Mouse (Mus musculus) effector memory CD4-positive, alpha-beta T cell, adult 7 months (primary cell): ENCODE measurements around the gene Gm10097. TPM values are rescaled to one million over a fixed set of nuclear protein-coding genes. Genes with fewer than 3 reads are reported as not detected.

ENCODE experiments used
- polyA plus RNA-seq: library from polyadenylated mRNA; unstranded; fragments of 100-300 nt; shearing (Covaris generic); gene quantifications from one replicate; pipeline ENCODE4 v1.2.1, GENCODE M21; 2017

The Gm10097 gene
- polyA plus RNA-seq: not detected

GRCm38 (mm10) chr10:5068676-5069265 is at the start of gene Gm10097:
TSS of gene Gm10097 (plus strand) at chr10:5069192.

